Mouse (Mus musculus) neural tube, embryonic 13.5 days (tissue): ENCODE results near the gene Dync1i1. TPM values are rescaled to one million over a fixed set of nuclear protein-coding genes. Genes with fewer than 3 reads are reported as not detected.
A peak's percentile ranks its signal among the peaks of the same experiment; 100 is the strongest.

ENCODE experiments used
- ATAC-seq: fragments of 200-750 bp; cut with Nextera tagmentation; 2 replicates; pipeline ENCODE4 v1.8.0; 2017; ENCODE audit warnings: low read depth, mild to moderate bottlenecking, moderate TSS enrichment, moderate library complexity
- H3K27ac ChIP-seq: fragments of 300-500 bp; sonication (generic); replicated peaks from 2 replicates; pipeline ENCODE4 v1.5.1; 2015; ENCODE audit warnings: moderate library complexity, mild to moderate bottlenecking, inconsistent platforms
- H3K27me3 ChIP-seq: fragments of 300-500 bp; sonication (generic); 2 replicates; pipeline ENCODE4 v1.6.1; 2015; ENCODE audit warnings: mild to moderate bottlenecking, inconsistent platforms
- H3K36me3 ChIP-seq: fragments of 300-500 bp; sonication (generic); 2 replicates; pipeline ENCODE4 v1.6.1; 2015; ENCODE audit warnings: mild to moderate bottlenecking, inconsistent platforms
- H3K4me1 ChIP-seq: fragments of 300-500 bp; sonication (generic); replicated peaks from 2 replicates; pipeline ENCODE4 v1.6.1; 2015; ENCODE audit warnings: inconsistent platforms
- H3K4me2 ChIP-seq: fragments of 300-500 bp; sonication (generic); 2 replicates; pipeline ENCODE4 v1.6.1; 2015; ENCODE audit warnings: inconsistent platforms, mild to moderate bottlenecking, moderate library complexity
- H3K4me3 ChIP-seq: fragments of 300-500 bp; sonication (generic); 2 replicates; pipeline ENCODE4 v1.5.1; 2015; ENCODE audit warnings: mild to moderate bottlenecking, inconsistent platforms
- H3K9ac ChIP-seq: fragments of 300-500 bp; sonication (generic); 2 replicates; pipeline ENCODE4 v1.6.1; 2015; ENCODE audit warnings: moderate library complexity, mild to moderate bottlenecking, inconsistent platforms
- H3K9me3 ChIP-seq: fragments of 300-500 bp; sonication (generic); 2 replicates; pipeline ENCODE4 v1.6.1; 2016; ENCODE audit warnings: inconsistent platforms
- WGBS: fragments of 180-500 bp; shearing (Covaris S2); methylation state at CpG from one replicate; pipeline ENCODE4 v1.1.7; 2015; 5-methylcytosine and 5-hydroxymethylcytosine counted together
- polyA plus RNA-seq: library from polyadenylated mRNA; unstranded; fragments of >200 nt; fragmentation: Nextera tagmentation; extraction: Ambion mirVana; gene quantifications from 2 replicates; pipeline ENCODE4 v1.2.1, GENCODE M21; 2015

Gene Dync1i1
- polyA plus RNA-seq, 1 experiment from 2014 or later = 27.6 TPM

- H3K4me2 ChIP-seq = no peak overlapping the region
- 0 out of 2 replicates have a peak, but pooled peaks cover 8% of the 10 kb centered on the region for H3K4me1 ChIP-seq
- WGBS = 60% methylated on average over 10 of the region's 10 CpGs
- no peaks in the 10 kb centered on the region for H3K36me3 ChIP-seq
- no peaks in the 10 kb centered on the region for H3K27me3 ChIP-seq
- no peak overlapping the region for H3K27ac ChIP-seq
- no peak overlapping the region for H3K9ac ChIP-seq
- no peak; the same call in 1 of the 2 replicates for ATAC-seq
- no peak overlapping the region for H3K4me3 ChIP-seq
- H3K9me3 ChIP-seq = no peaks in the 10 kb centered on the region
Observed at GRCm38 (mm10) chr6:5956316-5956913, 231.0 kb downstream of the Dync1i1 start.

- Histone ChIP-seq H3K36me3 (no peaks in the 10 kb centered on the region), H3K4me3 (no peak overlapping the region), H3K4me1 (0 out of 2 replicates have a peak, but pooled peaks cover 5% of the 10 kb centered on the region), H3K4me2 (no peak overlapping the region), H3K27me3 (no peaks in the 10 kb centered on the region), H3K27ac (no peak overlapping the region), H3K9ac (no peak overlapping the region), H3K9me3 (no peaks in the 10 kb centered on the region)
- WGBS = 77% methylated on average over 4 of the region's 4 CpGs
- ATAC-seq = no peak
Observed at GRCm38 (mm10) chr6:5960728-5961127, 235.3 kb downstream of the Dync1i1 start.

- H3K9ac ChIP-seq = no peak overlapping the region
- H3K27ac ChIP-seq = no peak overlapping the region
- no peaks in the 10 kb centered on the region for H3K27me3 ChIP-seq
- H3K4me2 ChIP-seq = no peak overlapping the region
- H3K36me3 ChIP-seq = no peaks in the 10 kb centered on the region
- H3K4me1 ChIP-seq = no peaks in the 10 kb centered on the region
- WGBS = 90% methylated on average over 3 of the region's 3 CpGs
- no peaks in the 10 kb centered on the region for H3K9me3 ChIP-seq
- no peak for ATAC-seq
- no peak overlapping the region for H3K4me3 ChIP-seq
Observed at GRCm38 (mm10) chr6:5961960-5962359, 236.5 kb downstream of the Dync1i1 start.

GRCm38 (mm10) chr6:5966376-5966775 is 240.9 kb downstream of the Dync1i1 start:
- H3K36me3 ChIP-seq = no peaks in the 10 kb centered on the region
- no peaks in the 10 kb centered on the region for H3K27me3 ChIP-seq
- no peaks in the 10 kb centered on the region for H3K4me1 ChIP-seq
- no peak overlapping the region for H3K4me2 ChIP-seq
- WGBS = 92% methylated on average over 7 of the region's 7 CpGs
- H3K27ac ChIP-seq = no peak overlapping the region
- no peaks in the 10 kb centered on the region for H3K9me3 ChIP-seq
- ATAC-seq = no peak
- H3K4me3 ChIP-seq = no peak overlapping the region
- no peak overlapping the region for H3K9ac ChIP-seq

GRCm38 (mm10) chr6:5966806-5967445 is 241.5 kb downstream of the Dync1i1 start:
- Histone ChIP-seq H3K4me3 (no peak overlapping the region), H3K9me3 (no peaks in the 10 kb centered on the region), H3K27ac (no peak overlapping the region), H3K9ac (no peak overlapping the region), H3K4me1 (no peaks in the 10 kb centered on the region), H3K4me2 (no peak overlapping the region), H3K36me3 (no peaks in the 10 kb centered on the region), H3K27me3 (no peaks in the 10 kb centered on the region)
- WGBS = 92% methylated on average over 8 of the region's 8 CpGs
- no peak for ATAC-seq

GRCm38 (mm10) chr6:5967545-5967944 is 242.1 kb downstream of the Dync1i1 start:
- ATAC-seq = no peak
- H3K27me3 ChIP-seq = no peaks in the 10 kb centered on the region
- no peak overlapping the region for H3K9ac ChIP-seq
- WGBS = 85% methylated on average over 4 of the region's 4 CpGs
- H3K4me2 ChIP-seq = no peak overlapping the region
- no peak overlapping the region for H3K4me3 ChIP-seq
- H3K9me3 ChIP-seq = no peaks in the 10 kb centered on the region
- no peaks in the 10 kb centered on the region for H3K4me1 ChIP-seq
- H3K27ac ChIP-seq = no peak overlapping the region
- no peaks in the 10 kb centered on the region for H3K36me3 ChIP-seq

GRCm38 (mm10) chr6:5969613-5970012 is 244.2 kb downstream of the Dync1i1 start:
- Histone ChIP-seq H3K9ac (no peak overlapping the region), H3K4me3 (no peak overlapping the region), H3K27ac (no peak overlapping the region), H3K27me3 (no peaks in the 10 kb centered on the region), H3K9me3 (no peaks in the 10 kb centered on the region), H3K4me1 (no peaks in the 10 kb centered on the region), H3K4me2 (no peak overlapping the region), H3K36me3 (no peaks in the 10 kb centered on the region)
- WGBS = 87% methylated on average over 8 of the region's 8 CpGs
- no peak for ATAC-seq

- Histone ChIP-seq H3K27ac (no peak overlapping the region), H3K9me3 (no peaks in the 10 kb centered on the region), H3K27me3 (no peaks in the 10 kb centered on the region), H3K36me3 (no peaks in the 10 kb centered on the region), H3K4me3 (no peak overlapping the region), H3K4me2 (no peak overlapping the region), H3K9ac (no peak overlapping the region), H3K4me1 (no peaks in the 10 kb centered on the region)
- no peak for ATAC-seq
- 71% methylated on average over 4 of the region's 4 CpGs for WGBS
Observed at GRCm38 (mm10) chr6:5976241-5976640, 250.8 kb downstream of the Dync1i1 start.

GRCm38 (mm10) chr6:5977238-5977920 is 251.9 kb downstream of the Dync1i1 start:
- Histone ChIP-seq H3K4me1 (no peaks in the 10 kb centered on the region), H3K9ac (no peak overlapping the region), H3K4me2 (no peak overlapping the region), H3K27me3 (no peaks in the 10 kb centered on the region), H3K9me3 (no peaks in the 10 kb centered on the region), H3K27ac (no peak overlapping the region), H3K4me3 (no peak overlapping the region), H3K36me3 (no peaks in the 10 kb centered on the region)
- WGBS = 63% methylated on average over 15 of the region's 15 CpGs
- no peak for ATAC-seq

- peak overlapping the region; percentile 25 for H3K4me2 ChIP-seq
- H3K27me3 ChIP-seq = no peaks in the 10 kb centered on the region
- ATAC-seq = peak; percentile 32; the same call in 1 of the 2 replicates
- H3K36me3 ChIP-seq = no peaks in the 10 kb centered on the region
- H3K4me3 ChIP-seq = no peak overlapping the region
- H3K4me1 ChIP-seq = peaks cover 20% of the 10 kb centered on the region
- no peaks in the 10 kb centered on the region for H3K9me3 ChIP-seq
- H3K9ac ChIP-seq = no peak overlapping the region
- 70% methylated on average over 6 of the region's 6 CpGs for WGBS
- no peak overlapping the region for H3K27ac ChIP-seq
Observed at GRCm38 (mm10) chr6:5991243-5991642, 265.8 kb downstream of the Dync1i1 start.

GRCm38 (mm10) chr6:5991817-5992755 is 266.6 kb downstream of the Dync1i1 start:
- no peak overlapping the region for H3K9ac ChIP-seq

More at GRCm38 (mm10) chr6:5991817-5992755, 266.6 kb downstream of the Dync1i1 start:
- Histone ChIP-seq H3K27me3 (no peaks in the 10 kb centered on the region), H3K4me3 (no peak overlapping the region), H3K9me3 (no peaks in the 10 kb centered on the region), H3K4me2 (peak overlapping the region; percentile 27), H3K27ac (0 out of 2 replicates have a peak overlapping the region, but pooled peaks have one; percentile 0), H3K36me3 (no peaks in the 10 kb centered on the region), H3K4me1 (peaks cover 20% of the 10 kb centered on the region)
- ATAC-seq = peak; percentile 94
- 46% methylated on average over 25 of the region's 25 CpGs for WGBS
